Mouse (Mus musculus) skeletal muscle tissue, adult 2 months (tissue): ENCODE measurements around the gene Os9.

ENCODE experiments used
- DNase-seq: peaks from one replicate; pipeline ENCODE4 v3.0.0-alpha.2; 2012; ENCODE audit warnings: low read depth, low spot score

The Os9 gene

GRCm38 (mm10) chr10:127115068-127115467 lies 5.9 kb downstream of the Os9 start:
- DNase-seq = no peak

GRCm38 (mm10) chr10:127114408-127114807 lies 6.5 kb downstream of the Os9 start:
- DNase-seq = no peak

GRCm38 (mm10) chr10:127111001-127111887 lies 9.7 kb downstream of the Os9 start:
- DNase-seq = no peak

GRCm38 (mm10) chr10:127108262-127108583 lies 12.7 kb downstream of the Os9 start:
- no peak for DNase-seq

DNA sequence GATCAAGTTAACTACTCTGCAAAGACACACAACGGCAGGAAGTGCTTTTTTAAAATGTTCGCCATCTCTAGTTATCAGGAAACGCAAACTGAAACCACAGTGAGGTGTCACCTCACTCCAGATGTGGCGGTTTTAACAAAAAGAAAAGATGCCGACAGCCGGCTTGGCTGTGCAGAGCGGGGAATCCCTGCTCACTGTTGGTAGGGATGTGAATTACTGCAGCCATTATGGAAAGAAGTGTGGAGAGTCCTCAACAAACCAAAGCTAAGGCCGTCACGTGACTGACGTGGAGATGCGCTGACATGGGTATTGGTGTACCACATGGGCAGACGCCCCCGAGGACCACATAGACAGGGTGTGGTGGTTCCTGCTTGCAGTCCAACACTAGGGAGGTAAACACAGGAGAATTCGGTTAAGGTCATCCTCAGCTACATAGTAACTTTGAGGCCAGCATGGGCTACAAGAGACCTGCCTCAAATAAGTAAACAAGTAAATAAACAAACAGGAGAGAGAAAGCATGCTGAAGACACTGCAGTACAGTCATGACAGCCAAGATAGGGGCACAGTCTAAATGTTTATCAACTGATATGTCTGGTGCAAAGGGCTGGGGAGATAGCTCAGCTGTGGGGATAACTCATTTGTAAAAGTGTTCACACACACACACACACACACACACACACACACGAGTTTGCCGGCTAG lies 13.2 kb downstream of the Os9 start:
- no peak for DNase-seq

GRCm38 (mm10) chr10:127103631-127104030 lies 17.3 kb downstream of the Os9 start:
- DNase-seq = no peak

GRCm38 (mm10) chr10:127101151-127101550 lies 19.8 kb downstream of the Os9 start:
- no peak for DNase-seq

- DNase-seq = no peak
Observed at GRCm38 (mm10) chr10:127100414-127100813, 20.5 kb downstream of the Os9 start.

DNA sequence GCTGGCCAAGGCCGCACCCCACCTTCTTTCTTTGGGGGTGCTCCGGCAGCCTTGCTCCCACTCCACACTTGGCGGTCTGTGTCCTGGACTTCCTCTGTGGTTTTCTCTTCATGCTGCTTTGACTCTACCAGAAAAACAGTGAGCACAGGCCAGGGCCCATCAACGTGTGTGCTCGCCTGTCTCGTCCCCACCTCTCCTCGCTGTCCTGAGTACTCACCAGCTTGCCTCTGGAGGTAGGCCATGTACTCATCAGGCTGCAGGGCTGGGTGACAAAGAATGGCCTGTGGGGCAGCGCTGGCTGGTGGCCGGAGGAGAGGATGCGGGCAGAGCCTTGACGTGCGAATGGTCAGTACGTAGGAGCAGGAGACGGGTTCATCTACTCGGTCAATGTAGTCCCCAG lies 21.1 kb downstream of the Os9 start:
- DNase-seq = no peak

GRCm38 (mm10) chr10:127099191-127099590 lies 21.7 kb downstream of the Os9 start:
- no peak for DNase-seq

- no peak for DNase-seq
Observed at GRCm38 (mm10) chr10:127098514-127098913, 22.4 kb downstream of the Os9 start.

DNA sequence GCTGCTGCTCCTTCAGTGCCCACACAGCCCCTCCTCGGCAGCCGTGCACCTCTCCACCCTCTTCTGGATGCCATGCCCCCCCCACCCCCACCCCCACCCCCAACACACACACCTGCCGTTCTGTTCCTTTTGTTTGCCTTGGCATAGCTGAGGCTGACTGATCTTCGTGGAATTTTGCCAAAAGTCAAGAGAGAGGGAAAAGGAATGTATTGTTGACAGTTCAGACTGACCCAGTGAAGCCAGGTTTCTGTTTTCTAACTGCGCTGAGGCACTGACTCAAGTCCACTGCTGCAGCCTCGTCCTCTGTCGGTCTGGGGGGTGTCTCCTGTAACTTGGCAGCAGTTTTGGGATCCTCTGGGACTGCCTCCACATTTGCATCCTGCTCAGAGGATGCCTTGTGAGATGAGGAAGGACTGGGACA lies 26.5 kb downstream of the Os9 start:
- no peak for DNase-seq

DNA sequence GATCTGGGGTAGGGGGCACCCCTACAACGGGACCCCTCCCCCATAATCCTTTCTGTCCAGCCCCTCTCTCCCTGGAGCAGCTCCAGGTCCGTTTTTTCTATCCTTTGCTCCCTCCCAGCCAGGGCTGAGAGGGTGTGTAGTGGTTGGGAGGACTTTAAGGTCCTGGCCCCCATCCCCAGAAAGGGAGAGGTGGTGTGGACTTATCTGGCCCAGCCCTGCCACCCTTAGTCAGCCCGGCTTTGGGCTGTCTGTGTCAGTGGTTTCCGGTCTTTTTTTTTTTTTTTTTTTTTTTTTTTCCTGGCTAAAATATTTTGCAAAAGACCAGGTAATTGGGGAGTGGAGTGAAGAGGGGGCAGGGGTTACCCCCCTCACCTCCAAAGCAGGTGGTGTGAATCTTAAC lies 28.2 kb downstream of the Os9 start:
- no peak for DNase-seq

DNA sequence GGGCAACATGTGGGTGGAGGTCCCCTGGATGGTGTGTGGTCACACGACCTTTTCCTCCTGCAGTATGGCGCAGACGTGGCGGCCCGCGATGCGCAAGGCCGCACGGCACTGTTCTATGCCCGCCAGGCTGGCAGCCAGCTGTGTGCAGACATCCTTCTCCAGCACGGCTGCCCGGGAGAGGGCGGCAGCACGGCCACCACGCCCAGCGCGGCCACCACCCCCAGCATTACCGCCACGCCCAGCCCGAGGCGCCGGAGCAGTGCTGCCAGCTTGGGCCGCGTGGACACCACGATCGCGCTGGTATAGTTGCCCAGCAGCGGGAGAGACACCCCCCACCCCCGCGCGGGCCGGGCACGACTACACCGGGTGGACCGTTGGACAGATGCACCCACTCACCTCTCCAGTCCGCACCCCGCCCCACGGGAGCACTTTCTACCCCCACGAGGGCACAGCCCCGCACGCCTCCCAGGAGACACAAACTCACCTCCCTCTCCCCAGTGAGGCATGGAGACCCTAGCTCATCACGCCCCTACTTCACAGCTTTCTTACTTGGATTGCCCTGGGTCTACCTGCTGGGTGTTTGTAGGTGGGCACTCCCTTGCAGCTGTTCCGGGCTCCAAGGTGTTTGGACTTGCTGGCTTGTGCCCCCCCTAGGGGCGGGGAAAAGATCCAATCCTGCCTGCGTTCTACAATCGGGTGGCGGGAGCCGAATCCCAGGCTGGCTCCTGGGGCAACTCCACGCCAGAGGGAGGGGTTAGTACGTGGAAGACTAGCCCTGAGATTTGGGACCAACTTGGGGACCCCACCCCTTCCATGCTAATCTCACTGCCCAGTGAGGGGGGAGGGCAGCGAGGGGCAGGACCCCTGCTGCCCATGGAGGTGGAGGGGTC lies 29.2 kb downstream of the Os9 start:
- no peak for DNase-seq

GRCm38 (mm10) chr10:127090560-127091411 lies 30.1 kb downstream of the Os9 start:
- no peak for DNase-seq

- no peak for DNase-seq
Observed at GRCm38 (mm10) chr10:127085633-127086032, 35.3 kb downstream of the Os9 start.

GRCm38 (mm10) chr10:127085052-127085451 lies 35.9 kb downstream of the Os9 start:
- DNase-seq = no peak

- no peak for DNase-seq
Observed at GRCm38 (mm10) chr10:127083915-127084306, 37.0 kb downstream of the Os9 start.

GRCm38 (mm10) chr10:127083292-127083914 lies 37.5 kb downstream of the Os9 start:
- no peak for DNase-seq

DNA sequence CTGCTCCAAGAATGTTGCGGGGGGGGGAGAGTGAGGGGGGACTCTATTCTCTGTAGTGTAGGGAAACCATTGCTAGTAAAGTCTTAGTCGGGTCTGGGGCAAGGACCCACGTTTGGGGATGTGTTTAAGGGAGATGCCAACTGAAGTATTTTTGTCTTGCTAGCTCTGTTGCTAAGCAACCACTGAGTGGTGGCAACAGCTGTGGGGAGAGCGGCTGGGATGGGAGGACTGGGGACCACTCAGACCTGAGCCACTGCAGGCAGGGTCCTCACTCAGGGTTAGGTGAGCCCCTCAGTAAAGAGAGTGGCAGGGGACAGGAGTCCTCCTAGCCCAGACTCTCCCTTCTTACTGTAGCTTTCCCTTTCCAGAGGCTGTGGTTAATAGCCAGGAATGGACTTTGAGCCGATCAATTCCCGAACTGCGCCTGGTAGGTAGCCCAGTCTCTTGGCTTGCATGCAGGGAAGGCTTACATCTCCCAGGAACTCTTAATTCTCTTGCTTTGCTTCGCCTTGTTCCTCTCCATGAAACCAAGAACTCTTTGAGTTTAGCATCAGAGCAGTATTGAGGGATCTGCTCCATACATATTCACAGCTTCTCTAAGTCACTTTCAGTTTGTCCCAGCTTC lies 38.8 kb downstream of the Os9 start:
- no peak for DNase-seq
